Mouse (Mus musculus): ENCODE measurements around the gene Hyal1. TPM values are rescaled to one million over a fixed set of nuclear protein-coding genes. Genes with fewer than 3 reads are reported as not detected.
A peak's percentile ranks its signal among the peaks of the same experiment; 100 is the strongest.

Hyal1 gene
- total RNA-seq, 2 experiments from 2014 or later, result 4.3 to 5.9 TPM

DNA sequence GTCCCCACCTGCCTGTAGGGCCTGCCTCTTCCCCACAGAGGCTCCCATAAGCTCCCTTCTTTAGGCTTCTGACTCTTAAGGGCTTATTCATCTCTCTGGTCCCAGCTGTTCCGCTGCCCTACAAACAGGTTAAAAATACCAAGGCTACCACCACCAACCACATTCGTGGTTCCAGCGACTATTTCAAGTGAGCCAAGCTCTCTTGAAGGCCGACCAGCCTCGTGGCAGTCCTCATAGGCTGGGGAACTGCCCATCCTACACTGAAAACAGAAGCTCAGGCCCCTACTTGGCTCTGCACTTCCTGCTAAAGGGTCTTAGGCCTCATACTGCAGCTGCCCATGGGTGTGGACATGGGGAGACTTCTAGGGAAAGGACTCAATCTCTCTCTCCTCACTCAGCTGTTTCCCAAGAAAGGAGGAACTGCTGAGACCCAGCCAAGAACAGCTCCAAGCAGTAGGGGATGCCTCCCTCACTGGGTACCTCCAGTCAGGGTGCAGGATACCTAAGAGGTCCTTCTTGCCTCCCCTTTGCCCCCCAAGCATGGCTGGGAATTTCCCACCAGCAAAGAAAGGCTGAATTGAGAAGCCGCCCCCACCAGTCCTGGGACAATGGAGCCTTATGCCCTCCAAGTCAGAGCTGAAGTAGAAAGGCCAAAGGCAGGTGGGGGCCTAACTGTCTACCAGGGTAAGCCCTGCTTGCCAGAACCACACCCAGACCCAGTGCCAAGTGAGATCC, 34.9 kb downstream of the Hyal1 start:
- ATAC-seq (replicated peaks; ENCODE audit: low FRiP score, low TSS enrichment, poor library complexity, severe bottlenecking), result no peak

DNA sequence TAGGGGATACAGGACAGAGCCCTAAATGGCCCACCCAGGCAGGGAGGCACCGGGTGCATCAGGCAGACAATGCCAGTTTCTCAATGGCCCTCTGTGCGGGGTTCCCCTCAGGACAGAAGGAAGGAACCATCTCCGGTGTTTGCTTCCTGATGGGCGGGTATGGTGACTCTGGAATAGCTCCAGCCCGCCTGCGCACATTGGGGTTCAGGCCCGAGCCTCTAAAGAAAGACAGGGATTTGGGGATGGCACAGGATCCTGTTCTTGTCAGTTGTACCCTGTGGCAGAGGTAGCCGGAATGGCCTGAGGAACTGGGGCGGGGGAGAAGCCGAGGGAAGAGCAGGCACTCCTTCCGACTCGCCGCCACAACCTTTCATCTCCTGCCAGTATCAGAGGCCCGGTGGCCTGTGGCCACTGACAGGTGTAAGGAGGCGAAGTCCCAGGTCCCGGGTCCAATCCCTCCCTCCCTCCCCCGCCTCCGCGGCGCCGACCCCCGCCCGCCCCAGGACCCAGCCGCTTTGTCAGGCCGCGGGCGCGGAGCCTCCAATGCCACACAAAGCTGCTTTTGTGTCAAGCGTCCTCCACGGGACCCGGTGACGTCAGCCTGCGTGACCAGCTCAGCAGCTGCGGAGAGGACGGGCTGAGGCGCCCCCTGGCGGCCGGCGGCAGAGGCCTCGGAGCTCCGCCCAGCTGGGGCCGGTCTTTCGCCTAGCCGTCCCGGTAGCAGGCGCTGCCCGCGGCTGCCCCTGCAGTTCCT, 35.6 kb downstream of the Hyal1 start:
- peak; percentile 88 for ATAC-seq (replicated peaks; ENCODE audit: low FRiP score, low TSS enrichment, poor library complexity, severe bottlenecking)

DNA sequence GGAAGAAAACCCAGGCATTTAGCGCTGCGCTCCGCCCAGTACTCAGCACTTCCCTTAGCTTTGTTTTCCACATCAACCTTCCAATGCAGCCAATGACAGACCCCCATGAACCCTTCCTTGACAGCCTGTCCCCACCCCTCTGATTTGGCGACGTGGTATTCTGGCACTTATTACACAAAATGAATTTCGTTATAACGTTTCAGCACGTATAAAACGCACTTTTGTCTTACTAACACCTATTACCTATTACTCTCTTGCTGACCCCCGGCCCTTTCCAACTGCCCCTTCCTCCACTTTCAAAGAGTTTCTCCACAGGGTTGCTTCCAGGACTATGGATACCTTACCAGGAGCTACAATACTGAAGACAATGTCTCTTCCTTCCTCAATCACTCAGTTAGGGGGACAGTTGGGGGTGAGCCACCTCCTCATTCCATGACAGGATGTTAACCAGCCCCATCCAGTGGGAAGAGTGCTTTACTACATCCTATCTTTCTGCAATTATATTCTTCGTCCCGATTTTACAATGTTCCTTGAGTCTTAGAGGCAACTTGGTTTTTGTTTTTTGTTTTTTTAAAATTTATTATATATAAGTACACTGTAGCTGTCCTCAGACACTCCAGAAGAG, 36.3 kb downstream of the Hyal1 start:
- ATAC-seq (replicated peaks; ENCODE audit: low FRiP score, low TSS enrichment, poor library complexity, severe bottlenecking), result no peak

DNA sequence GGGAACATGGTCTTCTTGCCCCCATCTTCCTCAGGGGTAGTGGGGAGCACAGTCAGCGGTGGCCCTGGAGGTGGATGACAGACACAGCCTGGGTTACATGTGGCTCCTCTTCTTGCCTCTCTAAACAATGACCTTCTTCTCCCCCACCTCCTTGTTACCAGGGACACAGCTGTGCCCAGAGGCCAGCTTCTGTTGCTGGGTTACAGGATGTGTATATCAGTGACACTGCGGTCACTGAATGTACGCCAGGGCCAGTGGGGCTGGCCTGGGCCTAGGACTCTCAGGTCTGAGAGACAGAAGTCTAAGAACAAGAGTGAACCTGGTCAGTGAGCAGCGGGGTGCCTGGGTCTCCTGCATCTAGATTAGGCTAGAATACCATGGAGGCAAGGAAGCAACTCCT, 38.3 kb downstream of the Hyal1 start:
- no peak for ATAC-seq (replicated peaks; ENCODE audit: low FRiP score, low TSS enrichment, poor library complexity, severe bottlenecking)

DNA sequence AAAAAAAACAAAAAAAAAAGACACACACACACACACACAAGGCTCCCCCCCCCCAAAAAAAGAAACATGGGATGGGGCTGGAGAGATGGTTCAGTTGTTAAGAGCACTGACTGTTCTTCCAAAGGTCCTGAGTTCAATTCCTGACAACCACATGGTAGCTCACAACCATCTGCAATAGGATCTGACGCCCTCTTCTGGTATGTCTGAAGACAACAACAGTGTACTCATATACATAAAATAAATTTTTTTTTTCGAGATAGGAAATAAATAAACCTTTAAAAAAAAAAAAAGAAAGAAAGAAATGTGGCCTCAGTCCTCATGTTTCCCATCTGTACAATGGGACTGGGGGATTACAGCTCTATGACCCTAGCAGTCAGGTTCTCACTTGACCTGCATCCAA, 40.7 kb downstream of the Hyal1 start:
- no peak for ATAC-seq (replicated peaks; ENCODE audit: low FRiP score, low TSS enrichment, poor library complexity, severe bottlenecking)

DNA sequence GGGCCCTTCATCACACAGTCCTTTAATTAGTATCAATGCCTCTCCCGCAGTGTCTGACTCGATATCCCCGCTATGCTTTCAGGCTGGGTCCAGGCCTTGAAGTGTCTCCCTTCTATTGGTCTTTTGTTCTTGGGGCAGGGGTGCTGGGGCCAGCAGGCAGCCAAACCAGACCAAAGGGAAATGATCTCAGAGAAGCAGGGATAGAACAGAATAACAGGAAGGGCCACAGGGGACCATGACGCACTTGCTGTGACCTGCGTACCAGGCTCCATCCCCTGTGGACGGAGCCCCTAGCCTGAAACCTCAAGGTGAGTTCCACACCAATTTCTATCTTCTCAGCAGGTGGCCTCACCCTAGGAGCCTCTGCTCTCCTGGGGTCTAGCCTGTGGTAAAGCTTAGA, 41.4 kb downstream of the Hyal1 start:
- ATAC-seq (replicated peaks; ENCODE audit: low FRiP score, low TSS enrichment, poor library complexity, severe bottlenecking), result no peak

DNA sequence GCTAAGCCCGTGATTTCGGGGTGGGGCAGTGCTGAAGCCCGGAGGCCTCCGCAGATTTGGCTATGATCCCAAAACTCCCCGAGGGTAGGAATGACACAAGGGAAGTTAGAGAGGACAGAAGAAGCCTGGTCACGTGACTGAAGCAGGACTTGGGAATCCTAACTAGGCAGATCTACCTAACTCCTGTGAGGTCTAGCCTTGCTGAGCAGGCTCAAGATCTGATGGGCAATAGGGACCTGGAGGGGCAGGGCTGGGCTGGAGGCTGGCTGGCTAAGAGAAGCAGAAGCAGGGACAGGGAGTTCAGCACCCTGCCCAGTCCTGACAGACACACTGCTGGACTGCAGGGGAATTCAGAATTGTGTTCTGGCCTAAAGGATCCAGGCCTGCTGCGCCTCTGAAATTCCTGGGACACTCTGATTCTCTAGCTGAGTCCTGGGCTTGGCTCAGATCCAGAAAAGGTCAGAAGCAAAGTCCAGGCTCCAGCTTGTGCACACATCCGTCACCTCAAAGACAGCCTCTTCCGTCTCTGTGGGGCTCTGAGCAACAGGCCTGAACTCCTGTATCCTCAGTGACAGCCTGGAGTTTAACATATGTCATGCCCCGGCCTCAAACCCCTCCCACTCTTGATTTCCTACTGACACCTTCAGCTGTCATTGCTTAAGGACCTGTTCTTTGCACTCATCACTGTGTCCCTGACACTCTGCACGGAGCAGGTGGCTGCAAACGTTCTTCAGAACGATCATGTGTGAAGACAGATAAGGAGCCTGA, 42.2 kb downstream of the Hyal1 start:
- peak; percentile 58 for ATAC-seq (replicated peaks; ENCODE audit: low FRiP score, low TSS enrichment, poor library complexity, severe bottlenecking)

DNA sequence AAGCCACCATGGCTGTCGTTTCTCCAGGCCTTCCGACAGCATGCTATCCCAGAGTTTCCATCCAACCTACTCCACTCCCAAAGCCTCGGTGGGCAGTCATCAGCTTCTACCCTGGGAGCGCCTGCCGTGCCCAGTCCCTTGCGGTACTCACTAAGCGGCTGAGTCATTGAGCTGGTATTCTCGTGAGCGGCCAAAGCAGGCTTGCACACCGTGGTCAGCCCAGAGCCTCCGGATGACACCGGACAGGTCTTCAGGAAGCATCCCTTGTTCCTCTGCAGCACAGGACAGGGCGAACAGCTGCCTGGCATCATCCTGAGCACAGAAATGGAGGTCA, 42.8 kb downstream of the Hyal1 start:
- ATAC-seq (replicated peaks; ENCODE audit: low FRiP score, low TSS enrichment, poor library complexity, severe bottlenecking), result no peak

DNA sequence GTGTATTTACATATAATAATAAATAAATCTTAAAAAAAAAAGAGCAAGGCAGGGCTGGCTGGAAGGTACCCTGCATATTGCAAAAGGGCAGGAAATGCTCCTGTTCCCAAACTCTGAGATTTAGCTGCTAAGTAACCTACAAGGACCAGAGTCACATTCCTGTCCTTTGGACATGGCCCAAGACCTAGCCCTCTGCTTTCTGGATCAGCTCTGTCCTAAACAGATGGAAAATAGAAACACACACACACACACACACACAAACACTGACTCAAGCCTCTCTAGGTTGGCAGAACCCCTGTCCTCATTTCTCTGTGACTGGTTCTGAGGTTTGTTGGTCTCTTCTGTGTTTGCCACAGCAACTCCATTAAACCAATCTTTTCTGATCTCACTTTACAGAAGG, 44.2 kb downstream of the Hyal1 start:
- no peak for ATAC-seq (replicated peaks; ENCODE audit: low FRiP score, low TSS enrichment, poor library complexity, severe bottlenecking)

DNA sequence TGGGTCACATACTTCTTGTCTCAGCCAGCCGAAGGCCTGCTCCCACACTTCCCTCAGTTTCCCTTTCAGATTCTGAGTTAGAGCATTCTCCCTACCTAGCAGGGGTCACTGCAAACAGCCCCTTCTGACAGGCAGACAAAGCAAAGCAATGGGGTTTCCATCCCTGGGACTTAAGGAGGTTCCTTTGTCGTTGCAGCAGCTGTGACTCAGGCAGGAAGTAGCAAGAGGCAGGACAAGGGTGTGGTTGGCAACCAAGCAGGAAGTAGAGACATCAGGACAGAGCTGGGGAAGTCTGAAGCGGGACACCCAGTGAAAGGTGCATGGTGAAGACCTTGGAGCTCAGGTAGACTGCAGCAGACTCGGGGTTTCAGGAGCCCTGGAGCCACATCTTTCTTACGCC, 47.8 kb downstream of the Hyal1 start:
- no peak for ATAC-seq (replicated peaks; ENCODE audit: low FRiP score, low TSS enrichment, poor library complexity, severe bottlenecking)

DNA sequence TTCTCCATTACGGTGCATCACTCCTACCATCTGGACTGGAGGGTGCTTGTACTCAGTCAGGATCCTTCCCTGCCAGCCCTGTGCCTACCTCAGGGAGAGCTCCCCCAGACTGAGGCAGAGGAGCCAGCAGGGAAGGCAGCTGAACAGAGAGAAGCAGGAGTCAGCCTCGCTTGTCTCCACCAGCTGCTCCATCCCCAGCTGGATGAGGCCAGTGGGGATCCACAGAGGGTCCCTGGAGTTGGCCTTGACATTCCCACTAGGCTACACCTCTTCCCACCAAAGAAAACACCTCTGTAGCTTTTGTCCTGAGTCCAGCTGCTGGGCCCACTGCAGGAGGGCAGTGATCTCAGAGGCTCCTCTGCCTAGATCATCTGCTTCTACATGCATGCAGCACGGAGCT, 48.2 kb downstream of the Hyal1 start:
- no peak for ATAC-seq (replicated peaks; ENCODE audit: low FRiP score, low TSS enrichment, poor library complexity, severe bottlenecking)

DNA sequence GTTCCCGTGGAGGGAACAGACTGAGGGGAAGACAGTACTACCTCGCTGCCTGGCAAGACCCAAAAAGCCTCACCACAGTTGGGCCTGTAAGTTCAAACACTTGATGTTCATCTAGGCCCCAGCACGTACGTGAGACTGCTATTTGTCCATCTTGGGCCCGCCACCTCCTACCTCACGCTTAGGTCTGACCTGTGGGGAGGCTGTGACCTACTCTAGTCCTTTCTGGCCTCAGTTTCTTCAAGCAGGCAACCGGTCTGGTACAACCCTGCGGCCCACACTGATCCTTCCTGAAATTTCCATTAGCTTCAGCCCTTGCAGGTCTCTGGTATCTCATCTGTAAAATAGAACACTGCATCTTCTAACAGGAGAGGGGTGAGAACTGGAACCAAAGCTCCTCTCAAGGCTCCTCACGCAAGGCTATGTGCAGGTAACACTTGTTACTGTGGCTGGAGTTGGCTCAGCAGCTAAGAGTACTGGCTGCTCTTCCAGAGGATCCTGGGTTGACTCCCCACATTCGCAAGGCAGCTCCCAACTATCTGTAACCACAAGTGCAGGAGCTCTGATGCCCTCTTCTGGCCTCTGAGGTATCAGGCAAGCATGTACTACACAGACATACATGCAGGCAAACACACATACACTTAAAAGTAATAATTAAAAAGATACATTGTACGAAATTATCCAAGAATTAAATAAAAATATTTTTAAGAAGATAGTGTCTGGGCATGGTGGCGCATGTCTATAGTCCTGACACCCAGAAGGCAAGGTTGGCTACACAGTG, 48.8 kb downstream of the Hyal1 start:
- no peak for ATAC-seq (replicated peaks; ENCODE audit: low FRiP score, low TSS enrichment, poor library complexity, severe bottlenecking)

DNA sequence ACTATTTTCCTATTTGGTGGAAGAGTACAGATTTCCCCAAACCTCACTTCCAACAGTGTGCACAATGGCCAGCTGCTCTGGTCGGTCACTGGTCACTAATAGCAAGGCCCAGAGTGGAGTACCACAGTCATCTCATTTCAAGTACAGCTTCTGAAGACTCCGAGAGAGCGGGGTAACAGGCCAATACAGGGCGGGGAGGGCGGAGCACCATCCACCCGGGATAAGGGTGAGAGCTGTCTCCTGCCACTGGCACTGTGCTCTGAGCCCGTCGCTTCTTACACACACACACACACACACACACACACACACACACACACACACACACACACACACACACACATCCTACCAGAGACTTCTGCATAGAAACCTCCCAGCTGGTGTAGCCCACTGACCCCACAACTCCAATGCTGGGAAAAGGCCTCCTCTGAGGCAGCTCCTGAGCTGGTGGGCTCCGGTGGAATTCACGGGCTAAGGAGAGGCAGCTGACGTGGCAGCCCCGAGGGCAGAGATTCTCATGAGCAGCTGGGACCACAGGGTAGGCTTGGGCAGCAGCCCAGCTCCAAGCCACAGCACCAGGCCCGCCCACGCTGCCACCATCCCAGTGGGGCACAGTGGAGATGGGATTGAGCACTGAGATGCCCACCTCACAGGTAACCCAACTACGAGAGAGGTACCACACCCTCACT, 49.6 kb downstream of the Hyal1 start:
- ATAC-seq (replicated peaks; ENCODE audit: low FRiP score, low TSS enrichment, poor library complexity, severe bottlenecking), result peak; percentile 38

DNA sequence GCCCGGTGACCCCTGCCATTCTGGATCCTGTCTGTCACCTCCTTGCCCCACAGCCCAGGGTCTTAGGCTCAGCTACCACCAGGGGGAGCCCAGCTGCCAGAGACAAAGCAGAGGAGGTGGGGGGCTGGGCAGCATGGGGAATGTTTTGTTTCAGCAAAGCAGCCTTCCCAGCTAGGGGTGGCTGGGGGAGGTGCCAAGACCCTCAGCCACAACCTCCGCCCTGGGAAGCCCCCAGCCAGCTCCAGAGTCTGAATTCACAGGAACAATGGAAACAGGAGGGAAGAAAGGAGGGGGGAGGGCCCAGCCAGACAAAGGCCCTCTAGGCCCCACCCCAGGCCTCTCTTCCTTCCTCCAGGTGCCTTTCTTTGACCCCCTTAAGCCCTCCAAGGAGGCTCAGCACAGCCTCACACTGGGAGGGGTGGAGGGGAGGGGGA, 50.1 kb downstream of the Hyal1 start:
- ATAC-seq (replicated peaks; ENCODE audit: low FRiP score, low TSS enrichment, poor library complexity, severe bottlenecking), result peak; percentile 64

DNA sequence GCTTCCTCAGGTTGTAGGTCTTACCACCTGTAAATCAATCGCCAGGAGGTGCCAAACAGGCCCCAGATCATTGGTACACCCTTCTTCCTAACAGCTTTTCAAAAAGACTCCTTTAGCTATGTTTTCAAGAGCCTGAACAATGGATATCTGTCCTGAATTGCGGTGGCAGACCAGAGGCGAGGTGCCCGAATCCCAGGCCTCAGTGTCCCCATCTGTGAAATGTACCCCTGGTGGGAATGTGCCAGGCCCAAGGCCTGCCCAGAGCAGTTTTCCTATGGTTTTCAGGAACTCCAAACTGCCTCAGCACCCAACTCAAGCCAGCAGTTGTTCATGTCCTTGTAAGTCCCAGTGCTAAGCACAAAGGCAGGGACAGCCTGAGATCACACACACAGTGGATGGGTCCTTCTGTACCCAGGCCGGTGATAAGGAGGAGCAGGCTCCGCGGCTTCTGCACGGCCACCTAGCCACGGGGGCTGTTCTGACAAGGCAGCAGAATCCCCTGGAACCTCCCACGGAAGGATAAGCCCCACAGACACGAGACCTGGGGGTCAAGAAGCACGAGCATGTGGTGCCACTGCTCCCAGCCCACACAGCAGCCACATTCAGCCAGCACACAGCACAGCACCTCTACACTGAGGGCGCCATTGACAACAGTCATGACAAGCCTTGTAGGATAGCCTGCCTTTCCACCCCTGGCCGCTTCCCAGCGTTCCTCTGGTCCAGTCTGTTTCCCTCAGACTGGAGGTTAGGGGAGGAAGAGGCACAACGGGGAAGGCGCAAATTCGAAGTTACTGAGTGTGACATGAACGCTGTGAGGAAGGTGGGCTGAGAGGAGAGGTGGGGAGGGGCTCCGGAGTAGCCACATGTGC, 50.9 kb downstream of the Hyal1 start:
- ATAC-seq (replicated peaks; ENCODE audit: low FRiP score, low TSS enrichment, poor library complexity, severe bottlenecking), result no peak

DNA sequence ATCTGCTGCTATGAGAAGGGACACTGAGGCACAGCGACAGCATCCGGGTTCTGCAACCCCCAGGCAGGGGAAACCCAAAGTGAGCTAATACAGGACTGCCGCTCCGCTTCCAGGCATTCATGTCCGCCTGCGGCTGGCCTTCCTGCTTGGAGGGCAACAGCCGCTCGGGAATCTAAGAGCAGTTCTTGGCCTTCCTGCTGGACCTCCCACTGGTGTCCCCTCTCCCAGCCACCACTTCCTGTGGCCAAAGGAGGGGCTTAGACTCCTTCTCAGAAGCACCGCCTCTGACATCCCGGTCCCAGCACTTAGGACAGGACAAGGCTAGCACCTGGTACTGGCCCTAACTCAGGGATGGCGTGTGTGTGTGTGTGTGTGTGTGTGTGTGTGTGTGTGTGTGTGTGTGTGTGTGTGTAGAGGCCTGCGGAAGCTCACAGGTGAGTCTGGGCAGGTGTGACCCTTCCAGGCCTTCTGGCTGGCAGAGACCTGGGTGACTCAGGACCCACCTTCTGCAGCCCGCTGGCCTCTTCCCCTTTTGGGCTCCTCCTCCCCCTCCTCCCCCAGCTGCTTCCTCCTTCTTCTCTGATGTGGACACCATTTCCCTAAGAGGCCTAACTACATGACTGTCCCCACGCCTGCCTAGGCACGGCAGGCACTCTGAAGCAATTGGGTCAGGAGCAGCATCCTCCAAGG, 52.1 kb downstream of the Hyal1 start:
- no peak for ATAC-seq (replicated peaks; ENCODE audit: low FRiP score, low TSS enrichment, poor library complexity, severe bottlenecking)

DNA sequence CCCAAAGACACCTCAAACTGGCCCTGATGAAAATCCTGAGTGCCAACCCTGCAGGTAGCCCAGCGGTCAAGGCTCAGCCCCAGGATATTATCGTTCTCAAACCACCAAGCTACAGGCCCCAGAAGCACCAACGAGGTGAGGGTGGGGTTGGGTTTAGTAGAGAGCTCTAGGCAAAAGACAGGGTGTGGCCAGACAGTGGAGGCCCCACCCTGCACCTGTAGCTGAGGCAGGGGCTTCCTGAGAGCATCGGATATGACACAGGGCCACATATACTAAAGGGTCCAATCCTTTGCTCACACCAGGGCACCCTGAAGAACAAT, 52.6 kb downstream of the Hyal1 start:
- ATAC-seq (replicated peaks; ENCODE audit: low FRiP score, low TSS enrichment, poor library complexity, severe bottlenecking), result no peak
